Mouse (Mus musculus) embryonic facial prominence, embryonic 14.5 days (tissue): ENCODE results near the gene Gm8909. TPM values are rescaled to one million over a fixed set of nuclear protein-coding genes. Genes with fewer than 3 reads are reported as not detected.
"Not testable (repeated sequence)": the region's sequence is repeated elsewhere in the genome, so short reads cannot be mapped to it uniquely, and the experiment has no call there.

Experiments used
- ATAC-seq: fragments of 200-750 bp; cut with Nextera tagmentation; 2 replicates; pipeline ENCODE4 v1.8.0; 2017; ENCODE audit warnings: low read depth, moderate number of reproducible peaks, moderate TSS enrichment
- DNase-seq: peaks from one replicate; pipeline ENCODE4 v3.0.0-alpha.2; 2015; ENCODE audit warnings: low spot score
- H3K27ac ChIP-seq: fragments of 300-500 bp; sonication (generic); replicated peaks from 2 replicates; pipeline ENCODE4 v1.5.1; 2014; ENCODE audit warnings: low read depth, mild to moderate bottlenecking, low read length, moderate library complexity
- H3K27me3 ChIP-seq: fragments of 300-500 bp; sonication (generic); replicated peaks from 2 replicates; pipeline ENCODE4 v1.6.1; 2014; ENCODE audit warnings: low read length; ENCODE audit not compliant: control insufficient read depth, insufficient read depth
- H3K36me3 ChIP-seq: fragments of 300-500 bp; sonication (generic); 2 replicates; pipeline ENCODE4 v1.6.1; 2014; ENCODE audit warnings: low read length, mixed read lengths; ENCODE audit not compliant: control insufficient read depth, insufficient read depth
- H3K4me1 ChIP-seq: fragments of 300-500 bp; sonication (generic); 2 replicates; pipeline ENCODE4 v1.6.1; 2014; ENCODE audit warnings: antibody characterized with exemption, low read length; ENCODE audit not compliant: control insufficient read depth, insufficient read depth
- H3K4me2 ChIP-seq: fragments of 300-500 bp; sonication (generic); 2 replicates; pipeline ENCODE4 v1.6.1; 2014; ENCODE audit warnings: low read depth, mild to moderate bottlenecking, low read length, moderate library complexity, mixed read lengths
- H3K4me3 ChIP-seq: fragments of 300-500 bp; sonication (generic); 2 replicates; pipeline ENCODE4 v1.5.1; 2014; ENCODE audit warnings: low read depth, mild to moderate bottlenecking, low read length
- H3K9ac ChIP-seq: fragments of 300-500 bp; sonication (generic); 2 replicates; pipeline ENCODE4 v1.6.1; 2014; ENCODE audit warnings: low read depth, mild to moderate bottlenecking, low read length, moderate library complexity, mixed read lengths
- H3K9me3 ChIP-seq: fragments of 300-500 bp; sonication (generic); 2 replicates; pipeline ENCODE4 v1.6.1; 2016; ENCODE audit warnings: low read length; ENCODE audit not compliant: control insufficient read depth
- WGBS: fragments of 180-500 bp; shearing (Covaris S2); extraction: QIAGEN DNeasy Blood & Tissue Kit; methylation state at CpG from one replicate; pipeline ENCODE4 v1.1.7; 2014; 5-methylcytosine and 5-hydroxymethylcytosine counted together
- polyA plus RNA-seq: library from polyadenylated mRNA; unstranded; fragments of >200 nt; fragmentation: Nextera tagmentation; extraction: Ambion mirVana; gene quantifications from 2 replicates; pipeline ENCODE4 v1.2.1, GENCODE M21; 2014

Gm8909 gene
- polyA plus RNA-seq, 1 experiment from 2014 or later = not detected

DNA sequence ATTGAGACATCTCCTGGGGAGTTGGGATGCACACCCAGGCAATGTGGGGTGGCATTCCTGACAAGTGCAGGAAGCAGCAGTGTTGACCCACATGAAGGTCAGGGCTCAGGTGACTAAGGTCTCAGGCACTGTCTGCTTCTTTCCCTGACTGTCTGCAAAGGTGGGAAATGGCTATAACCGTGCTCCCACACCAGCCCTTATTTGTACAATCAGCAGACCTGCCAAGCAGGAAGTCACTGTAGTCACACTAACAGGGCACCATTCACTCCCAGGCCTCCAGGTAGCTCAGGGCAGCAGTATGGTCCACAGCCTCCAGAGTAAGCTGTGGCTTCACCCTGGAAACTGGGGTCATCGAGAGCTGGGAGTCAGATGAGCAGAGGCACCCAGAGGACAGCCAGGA is 24.0 kb upstream of the Gm8909 start:
- WGBS = 55% methylated on average over 2 of the region's 2 CpGs
- Histone ChIP-seq H3K27me3 (peaks cover 23% of the 10 kb centered on the region), H3K4me3 (no peak overlapping the region), H3K9ac (no peak overlapping the region), H3K4me2 (no peak overlapping the region), H3K4me1 (no peaks in the 10 kb centered on the region), H3K36me3 (no peaks in the 10 kb centered on the region), H3K27ac (no peak overlapping the region), H3K9me3 (no peaks in the 10 kb centered on the region)
- ATAC-seq = no peak
- DNase-seq = no peak

DNA sequence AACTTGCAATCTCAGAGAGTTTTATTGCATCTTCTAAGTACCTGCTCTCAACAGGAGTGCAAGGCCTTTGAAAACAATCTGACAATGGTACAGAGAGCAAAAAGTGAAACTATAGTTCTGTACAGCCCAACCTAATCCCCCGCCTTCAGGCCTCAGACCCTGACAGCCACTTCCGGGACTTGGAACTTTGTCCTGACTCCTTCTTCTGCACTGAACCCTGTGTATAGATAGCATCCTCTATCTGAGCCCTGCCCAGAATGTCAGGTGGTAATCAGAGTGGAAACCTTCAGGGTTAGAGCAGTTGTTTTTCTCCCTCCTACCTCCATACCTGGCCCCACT is 21.8 kb upstream of the Gm8909 start, which contains the start of gene H2-T3:
Gene H2-T3 (minus strand): TSS at position 119 of the 339 bp plus-strand sequence.
- H3K4me3 ChIP-seq = no peak within 1 kb of the TSS
- 64% methylated on average over 2 of the region's 2 CpGs for WGBS
- no peak within 1 kb of the TSS for H3K27ac ChIP-seq
- H3K9ac ChIP-seq = no peak within 1 kb of the TSS
- no peaks in the 10 kb centered on the region for H3K4me1 ChIP-seq
- H3K4me2 ChIP-seq = no peak within 1 kb of the TSS
- ATAC-seq = no peak
- no peak for DNase-seq
- H3K36me3 ChIP-seq = no peaks in the 10 kb centered on the region
- no peaks in the 10 kb centered on the region for H3K9me3 ChIP-seq
- H3K27me3 ChIP-seq = peaks cover 23% of the 10 kb centered on the region

DNA sequence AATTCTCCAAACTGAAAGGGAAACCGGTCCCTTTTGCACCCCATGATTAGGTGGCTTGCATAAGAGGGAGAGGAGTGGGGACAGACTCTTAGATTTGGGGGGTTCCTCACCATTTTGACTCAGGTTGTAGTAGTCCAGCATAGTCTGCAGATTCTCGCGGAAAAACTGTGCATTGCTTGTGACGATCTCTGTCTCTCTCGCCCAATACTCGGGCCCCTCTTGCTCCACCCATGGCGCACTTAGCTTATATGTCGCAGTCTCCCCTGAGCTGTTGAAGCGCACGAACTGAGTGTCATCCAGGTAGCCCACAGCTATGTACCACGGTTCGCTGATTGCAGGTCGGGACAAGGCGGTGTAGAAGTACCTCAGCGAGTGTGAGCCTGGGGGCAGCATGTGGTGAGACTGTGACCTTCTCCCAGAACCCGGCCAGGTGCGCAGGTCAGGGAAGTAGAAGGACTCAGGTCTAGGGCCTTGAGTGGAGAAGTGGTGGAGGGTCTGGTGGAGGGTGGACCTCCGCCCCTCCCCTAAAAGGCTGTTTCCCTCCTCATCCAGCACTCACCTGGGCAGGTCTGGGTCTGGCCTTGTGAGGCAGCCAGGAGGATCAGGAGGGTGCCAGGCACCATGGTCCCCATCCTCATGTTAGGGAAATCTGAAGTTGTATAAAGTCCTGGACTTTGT is 21.3 kb upstream of the Gm8909 start:
- Histone ChIP-seq H3K36me3 (no peaks in the 10 kb centered on the region), H3K4me3 (no peak overlapping the region), H3K4me2 (no peak overlapping the region), H3K9ac (no peak overlapping the region), H3K27me3 (peaks cover 23% of the 10 kb centered on the region), H3K4me1 (no peaks in the 10 kb centered on the region), H3K27ac (no peak overlapping the region), H3K9me3 (no peaks in the 10 kb centered on the region)
- no peak for DNase-seq
- ATAC-seq = no peak
- WGBS = 38% methylated on average over 18 of the region's 18 CpGs

DNA sequence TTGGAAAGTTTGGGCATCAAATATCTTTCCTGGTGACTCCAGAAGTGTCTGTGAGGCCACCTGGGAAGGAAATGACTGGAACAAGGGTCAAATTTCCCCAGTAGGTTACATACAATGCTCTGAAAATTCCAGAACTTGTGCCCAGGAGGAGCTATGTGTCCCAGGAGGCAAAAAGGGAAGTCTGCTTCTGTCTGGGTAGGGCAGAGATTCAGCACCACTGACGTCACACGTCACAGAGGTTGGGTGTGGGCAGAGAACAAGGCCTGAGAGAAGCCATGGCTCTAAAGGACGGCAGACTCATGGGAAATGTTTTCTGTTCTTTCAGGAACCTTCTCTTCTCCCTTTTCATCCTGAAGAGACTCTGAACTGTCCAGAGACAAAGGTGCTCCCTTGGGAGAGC is 19.2 kb upstream of the Gm8909 start:
- Histone ChIP-seq H3K27ac (no peak overlapping the region), H3K4me2 (no peak overlapping the region), H3K27me3 (peaks cover 22% of the 10 kb centered on the region), H3K4me1 (no peaks in the 10 kb centered on the region), H3K36me3 (no peaks in the 10 kb centered on the region), H3K9me3 (no peaks in the 10 kb centered on the region), H3K4me3 (no peak overlapping the region), H3K9ac (no peak overlapping the region)
- 46% methylated on average over 3 of the region's 3 CpGs for WGBS
- DNase-seq = no peak
- no peak for ATAC-seq

- Histone ChIP-seq H3K9me3 (no peaks in the 10 kb centered on the region), H3K27me3 (peaks cover 10% of the 10 kb centered on the region), H3K4me3 (no peak overlapping the region), H3K4me1 (no peaks in the 10 kb centered on the region), H3K4me2 (no peak overlapping the region), H3K9ac (no peak overlapping the region), H3K27ac (no peak overlapping the region), H3K36me3 (no peaks in the 10 kb centered on the region)
- DNase-seq (no peak), ATAC-seq (no peak)
- WGBS = 67% methylated on average over 12 of the region's 12 CpGs
These were observed 13.9 kb upstream of the Gm8909 start for GRCm38 (mm10) chr17:36182212-36182611.

GRCm38 (mm10) chr17:36179446-36179845 is 11.1 kb upstream of the Gm8909 start:
- H3K36me3 ChIP-seq, H3K27me3 ChIP-seq, H3K9me3 ChIP-seq, H3K9ac ChIP-seq, ATAC-seq, H3K27ac ChIP-seq, DNase-seq, H3K4me1 ChIP-seq: not testable (repeated sequence)
- 14% methylated on average over 10 of the region's 10 CpGs for WGBS
- peak overlapping the region; percentile 60 for H3K4me2 ChIP-seq
- H3K4me3 ChIP-seq = peak overlapping the region; percentile 36

GRCm38 (mm10) chr17:36178938-36179337 is 10.6 kb upstream of the Gm8909 start:
- H3K36me3 ChIP-seq, H3K27ac ChIP-seq, H3K9me3 ChIP-seq, H3K4me1 ChIP-seq: not testable (repeated sequence)
- WGBS = 0% methylated on average over 28 of the region's 40 CpGs
- Histone ChIP-seq H3K27me3 (peaks cover 12% of the 10 kb centered on the region), H3K4me3 (peak overlapping the region; percentile 36), H3K9ac (peak overlapping the region; percentile 44; the same call in 1 of the 2 replicates), H3K4me2 (peak overlapping the region; percentile 60)
- ATAC-seq (0 out of 2 replicates have a peak, but pooled peaks have one; percentile 41), DNase-seq (peak; percentile 11)

DNA sequence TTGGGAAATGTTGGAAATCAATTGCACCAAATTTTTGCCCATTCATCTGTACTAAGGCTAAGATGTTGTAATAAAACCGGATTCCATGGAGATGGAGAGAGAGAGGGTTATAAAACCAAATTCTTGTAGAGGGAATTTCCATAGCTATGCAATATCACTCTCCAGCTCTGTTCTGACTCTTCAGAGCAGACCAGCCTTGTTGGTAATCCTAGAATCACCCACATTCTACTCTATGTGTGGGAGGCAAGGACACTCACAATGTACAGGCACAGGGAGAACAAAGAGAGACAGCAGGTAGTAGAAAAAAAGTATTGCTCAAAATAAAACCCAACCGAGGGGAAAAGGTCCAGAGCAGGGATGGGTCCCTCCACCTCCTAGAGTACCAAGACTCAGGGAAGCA is 7.8 kb upstream of the Gm8909 start:
- not testable (repeated sequence) for H3K36me3 ChIP-seq, H3K27ac ChIP-seq, H3K4me3 ChIP-seq, H3K9ac ChIP-seq, H3K4me2 ChIP-seq, H3K4me1 ChIP-seq, H3K9me3 ChIP-seq, DNase-seq, ATAC-seq, H3K27me3 ChIP-seq
- WGBS = no CpG with 5 or more reads among the region's 2 CpGs

- no peak overlapping the region for H3K4me2 ChIP-seq
- no peak overlapping the region for H3K27ac ChIP-seq
- peaks cover 48% of the 10 kb centered on the region for H3K27me3 ChIP-seq
- no peaks in the 10 kb centered on the region for H3K4me1 ChIP-seq
- no peaks in the 10 kb centered on the region for H3K9me3 ChIP-seq
- DNase-seq (no peak), ATAC-seq (no peak)
- no peak overlapping the region for H3K9ac ChIP-seq
- H3K4me3 ChIP-seq = no peak overlapping the region
- WGBS = 38% methylated on average over 1 of the region's 1 CpGs
- H3K36me3 ChIP-seq = no peaks in the 10 kb centered on the region
These were observed 2.0 kb upstream of the Gm8909 start for GRCm38 (mm10) chr17:36170287-36170814.
